Mouse (Mus musculus) small intestine, adult 2 months (tissue): Measurements from ENCODE around the gene Smyd3. TPM values are rescaled to one million over a fixed set of nuclear protein-coding genes. Genes with fewer than 3 reads are reported as not detected.
"Not testable (repeated sequence)": the region's sequence is repeated elsewhere in the genome, so short reads cannot be mapped to it uniquely, and the experiment has no call there.

ENCODE experiments used
- H3K27ac ChIP-seq: fragments of 200-500 bp; 2 replicates; pipeline ENCODE4 v1.5.1; 2012; ENCODE audit warnings: low read depth, low read length, control low read depth, inconsistent platforms; ENCODE audit not compliant: insufficient read depth
- H3K27me3 ChIP-seq: fragments of 200-500 bp; 2 replicates; pipeline ENCODE4 v1.6.1; 2012; ENCODE audit warnings: mild to moderate bottlenecking, moderate library complexity, low read length, inconsistent platforms; ENCODE audit not compliant: control insufficient read depth, insufficient read depth
- H3K36me3 ChIP-seq: fragments of 200-500 bp; 2 replicates; pipeline ENCODE4 v1.6.1; 2012; ENCODE audit warnings: mild to moderate bottlenecking, low read length, control low read depth, inconsistent platforms; ENCODE audit not compliant: control insufficient read depth, insufficient read depth
- H3K4me1 ChIP-seq: fragments of 200-500 bp; 2 replicates; pipeline ENCODE4 v1.6.1; 2012; ENCODE audit warnings: low read length, inconsistent platforms, mixed read lengths; ENCODE audit not compliant: control insufficient read depth, insufficient read depth, insufficient read length
- H3K4me3 ChIP-seq: fragments of 200-500 bp; 2 replicates; pipeline ENCODE4 v1.5.1; 2012; ENCODE audit warnings: low read depth, mild to moderate bottlenecking, control low read depth, inconsistent platforms, low read length, moderate library complexity
- CTCF ChIP-seq: fragments of 200-500 bp; IDR thresholded peaks from 2 replicates; pipeline ENCODE4 v1.5.1; 2012; ENCODE audit warnings: low read depth, mild to moderate bottlenecking, control low read depth, inconsistent platforms, low read length, moderate library complexity, mixed read lengths; ENCODE audit not compliant: insufficient replicate concordance, insufficient read length; ENCODE audit errors: extremely low read depth
- POLR2A ChIP-seq: fragments of 200-500 bp; IDR thresholded peaks from 2 replicates; pipeline ENCODE4 v1.6.1; 2012; ENCODE audit warnings: low read depth, mild to moderate bottlenecking, control low read depth, inconsistent platforms, low read length, moderate library complexity
- WGBS: fragments of 180-500 bp; shearing (Covaris S2); methylation state at CpG from one replicate; pipeline ENCODE4 v1.1.7; 2018; 5-methylcytosine and 5-hydroxymethylcytosine counted together
- polyA plus RNA-seq: library from polyadenylated mRNA; depleted of rRNA; stranded (reverse); fragments of >200 nt; gene quantifications from 2 replicates; pipeline ENCODE4 v1.2.3, GENCODE M21; 2012

Smyd3 gene
- polyA plus RNA-seq, 1 experiment: 1.1 TPM

DNA sequence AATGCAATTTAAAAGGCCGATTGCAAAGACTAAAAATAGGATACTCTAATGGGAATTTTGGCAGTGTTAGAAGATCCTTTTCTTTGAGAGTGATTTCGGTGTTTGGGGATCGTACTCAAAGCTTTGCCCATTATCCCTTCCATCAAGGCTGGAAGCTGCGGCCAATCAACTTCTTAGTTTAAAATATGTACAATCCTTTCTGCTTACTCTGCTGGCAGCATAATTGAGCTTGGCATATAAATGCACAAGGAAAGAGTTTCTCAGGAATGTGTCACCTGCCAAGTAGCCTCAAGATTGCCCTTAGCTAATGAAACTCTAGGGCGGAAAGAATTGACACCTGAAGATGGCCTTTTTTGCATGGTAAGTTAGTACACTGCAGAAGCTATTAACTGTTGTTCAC, 29.3 kb upstream of the Smyd3 start:
- Histone ChIP-seq H3K27me3 (no peaks in the 10 kb centered on the region), H3K4me1 (peaks cover 8% of the 10 kb centered on the region; the same call in 1 of the 2 replicates), H3K36me3 (peaks cover 2% of the 10 kb centered on the region; the same call in 1 of the 2 replicates), H3K27ac (peak overlapping the region; percentile 16; the same call in 1 of the 2 replicates), H3K4me3 (no peak overlapping the region)
- no peak for TF ChIP-seq POLR2A
- no peak for TF ChIP-seq CTCF
- 6% methylated on average over 5 of the region's 5 CpGs for WGBS

DNA sequence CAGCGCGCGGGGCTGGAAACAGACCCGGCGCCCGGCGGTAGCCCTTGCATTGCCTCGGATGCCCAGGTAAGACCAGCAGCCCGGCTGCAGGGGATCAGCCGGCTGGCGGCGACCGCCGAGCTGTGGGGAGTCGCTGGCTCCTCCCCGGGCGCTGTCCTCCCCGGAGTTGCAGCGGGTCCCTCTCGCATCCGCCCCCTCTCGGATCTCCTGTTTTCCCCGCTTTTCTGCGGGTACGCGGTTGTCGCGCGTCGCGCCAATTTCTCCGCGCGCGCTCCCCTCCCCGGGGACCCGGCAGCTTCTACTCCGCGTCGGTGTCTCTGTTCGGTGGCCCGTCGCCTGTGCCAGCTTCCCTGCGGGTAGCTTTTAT, 28.7 kb upstream of the Smyd3 start:
- peaks cover 6% of the 10 kb centered on the region; the same call in 1 of the 2 replicates for H3K4me1 ChIP-seq
- WGBS: under 1% methylated on average over 44 of the region's 44 CpGs
- TF ChIP-seq CTCF: no peak
- TF ChIP-seq POLR2A: no peak
- no peaks in the 10 kb centered on the region for H3K27me3 ChIP-seq
- peak overlapping the region; percentile 64 for H3K27ac ChIP-seq
- H3K36me3 ChIP-seq: peaks cover 3% of the 10 kb centered on the region
- peak overlapping the region; percentile 77 for H3K4me3 ChIP-seq

DNA sequence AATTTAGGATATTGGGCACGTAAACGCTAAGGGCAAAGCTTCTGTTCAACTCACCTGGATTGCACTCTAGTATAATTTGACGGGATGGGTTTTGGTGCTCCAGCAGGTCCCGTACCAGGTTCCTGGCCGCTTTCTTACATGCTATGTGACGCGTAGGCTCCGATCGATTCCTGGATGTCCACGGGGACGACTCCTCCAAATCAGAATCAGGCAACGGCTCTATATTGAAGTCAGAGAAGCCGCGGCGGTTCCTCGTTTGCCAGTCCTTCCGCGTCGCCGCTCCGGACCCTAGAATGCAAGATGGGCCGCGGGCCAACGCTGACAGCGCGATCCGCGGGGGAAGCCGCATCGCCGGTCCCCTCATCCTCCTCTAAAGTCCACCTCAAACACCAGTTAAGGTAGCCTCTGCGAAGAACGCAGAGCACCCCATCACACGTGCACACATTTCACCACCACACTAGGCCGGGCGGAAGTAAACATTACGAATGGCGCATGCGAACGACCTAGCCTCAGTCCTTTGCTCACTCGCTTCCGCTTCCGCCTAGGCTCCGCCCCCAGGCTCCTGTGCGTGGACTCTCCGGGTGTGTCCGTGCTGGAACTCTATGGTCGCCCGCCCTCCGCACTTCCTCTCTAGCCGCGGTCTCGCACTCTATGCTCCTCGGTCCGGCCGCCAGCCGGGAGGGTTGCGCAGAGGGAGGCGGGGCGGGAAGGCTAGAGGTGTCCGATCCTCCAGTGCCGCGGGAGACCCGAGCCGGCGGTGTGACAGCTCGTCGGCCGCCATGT, 28.1 kb upstream of the Smyd3 start, which contains the start of the genes Tfb2m and Cnst:
TSS of gene Tfb2m (minus strand) at position 500 of the 783 bp plus-strand sequence.
TSS of gene Cnst (plus strand) at position 603 of the 783 bp plus-strand sequence.
- Histone ChIP-seq H3K4me3 (peak within 1 kb of the TSS; percentile 77), H3K27ac (peak within 1 kb of the TSS; percentile 64)
- under 1% methylated on average over 69 of the region's 69 CpGs for WGBS
- not testable (repeated sequence) for H3K36me3 ChIP-seq, H3K27me3 ChIP-seq, H3K4me1 ChIP-seq
- peak; percentile 63; the same call in 1 of the 2 replicates for TF ChIP-seq POLR2A

DNA sequence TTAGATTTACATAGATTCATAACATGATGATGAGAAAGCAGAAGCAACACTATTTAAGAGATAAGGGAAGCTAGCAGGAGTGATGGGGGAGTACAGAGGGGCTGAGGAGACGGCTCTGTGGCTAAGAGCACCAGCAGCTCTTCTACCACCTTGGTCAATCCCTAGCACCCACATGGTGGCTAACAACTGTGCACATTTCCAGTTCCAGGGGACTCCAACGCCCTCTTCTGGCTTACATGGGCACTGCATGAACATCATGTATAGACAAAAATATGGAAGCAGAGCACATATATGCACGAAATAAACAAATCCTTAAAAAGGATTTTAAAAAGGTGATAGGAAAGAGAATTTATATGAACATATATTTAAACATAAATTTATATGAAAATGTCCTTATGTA, 23.7 kb upstream of the Smyd3 start:
- H3K4me1 ChIP-seq: peaks cover 2% of the 10 kb centered on the region; the same call in 1 of the 2 replicates
- peaks cover 21% of the 10 kb centered on the region for H3K36me3 ChIP-seq
- no peak overlapping the region for H3K27ac ChIP-seq
- TF ChIP-seq CTCF (peak; percentile 42; the same call in 1 of the 2 replicates), POLR2A (no peak)
- H3K4me3 ChIP-seq: no peak overlapping the region
- H3K27me3 ChIP-seq: no peaks in the 10 kb centered on the region
- WGBS: 63% methylated on average over 3 of the region's 3 CpGs

DNA sequence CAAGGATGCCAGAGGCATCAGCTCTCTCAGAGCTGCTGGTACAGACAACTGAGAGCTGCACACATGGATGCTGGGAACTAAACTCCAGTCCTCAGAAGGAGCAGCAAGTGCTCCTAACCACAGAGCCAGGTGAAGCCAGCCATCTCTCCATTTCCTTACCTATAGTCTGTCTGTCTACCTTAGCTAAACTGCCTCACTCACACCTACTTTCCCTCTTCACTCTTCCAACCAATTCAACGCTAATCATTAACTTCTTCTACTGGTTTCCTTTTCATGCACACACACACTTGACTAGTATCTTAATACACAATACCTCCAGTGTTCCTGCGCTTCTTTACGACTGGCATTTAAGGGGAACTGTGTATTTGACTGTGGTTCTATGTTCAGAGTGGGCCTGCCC, 22.0 kb upstream of the Smyd3 start:
- no peaks in the 10 kb centered on the region for H3K27me3 ChIP-seq
- H3K27ac ChIP-seq: no peak overlapping the region
- TF ChIP-seq POLR2A (no peak), CTCF (no peak)
- H3K4me1 ChIP-seq: peaks cover 2% of the 10 kb centered on the region; the same call in 1 of the 2 replicates
- peaks cover 24% of the 10 kb centered on the region for H3K36me3 ChIP-seq
- 28% methylated on average over 3 of the region's 3 CpGs for WGBS
- no peak overlapping the region for H3K4me3 ChIP-seq

DNA sequence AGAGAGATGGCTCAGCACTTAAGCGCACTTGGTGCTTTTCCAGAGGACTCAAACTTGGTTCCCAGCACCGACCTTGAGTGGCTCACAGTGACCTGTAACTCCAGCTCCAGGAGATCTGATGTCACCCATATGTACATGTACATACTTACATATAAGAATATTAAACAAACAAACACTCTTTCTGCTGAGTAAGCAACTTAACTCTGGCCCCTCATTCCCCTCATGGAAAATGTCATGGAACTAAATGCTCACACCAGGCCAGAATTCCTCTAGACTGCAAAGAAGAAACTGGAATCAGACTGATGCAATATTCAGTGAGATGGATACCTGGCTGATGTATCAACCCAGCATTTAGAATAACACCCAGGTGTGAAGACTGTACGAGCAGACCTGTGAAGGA, 21.2 kb upstream of the Smyd3 start:
- H3K4me3 ChIP-seq: no peak overlapping the region
- no peak overlapping the region for H3K27ac ChIP-seq
- 93% methylated on average over 3 of the region's 3 CpGs for WGBS
- TF ChIP-seq CTCF: no peak
- TF ChIP-seq POLR2A: no peak
- peaks cover 2% of the 10 kb centered on the region; the same call in 1 of the 2 replicates for H3K4me1 ChIP-seq
- peaks cover 28% of the 10 kb centered on the region for H3K36me3 ChIP-seq
- no peaks in the 10 kb centered on the region for H3K27me3 ChIP-seq

DNA sequence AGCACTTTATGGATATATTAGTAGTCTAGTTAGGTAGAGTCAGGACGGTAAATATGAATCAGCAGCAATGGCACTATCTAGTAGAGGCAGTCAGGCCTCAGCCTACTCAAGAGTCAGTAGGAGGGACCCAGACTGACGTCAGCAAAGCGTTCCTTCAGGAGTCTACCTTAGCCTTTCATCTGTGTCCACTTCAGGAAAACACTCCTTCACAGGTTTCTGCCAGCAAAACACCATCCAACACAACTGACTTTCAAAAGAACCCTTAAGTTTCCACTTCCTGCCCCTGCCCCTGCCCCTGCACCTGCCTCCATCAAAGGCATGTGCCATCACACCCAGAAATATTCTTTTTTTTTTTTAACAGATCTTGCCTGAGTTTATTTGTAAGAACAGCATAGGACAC, 2.1 kb upstream of the Smyd3 start:
- H3K36me3 ChIP-seq: no peaks in the 10 kb centered on the region
- no peaks in the 10 kb centered on the region for H3K27me3 ChIP-seq
- no peaks in the 10 kb centered on the region for H3K4me1 ChIP-seq
- WGBS: 85% methylated on average over 3 of the region's 3 CpGs
- no peak overlapping the region for H3K4me3 ChIP-seq
- no peak for TF ChIP-seq POLR2A
- TF ChIP-seq CTCF: no peak
- no peak overlapping the region for H3K27ac ChIP-seq
